Mouse (Mus musculus): ENCODE data around the gene Nfia.

DNA sequence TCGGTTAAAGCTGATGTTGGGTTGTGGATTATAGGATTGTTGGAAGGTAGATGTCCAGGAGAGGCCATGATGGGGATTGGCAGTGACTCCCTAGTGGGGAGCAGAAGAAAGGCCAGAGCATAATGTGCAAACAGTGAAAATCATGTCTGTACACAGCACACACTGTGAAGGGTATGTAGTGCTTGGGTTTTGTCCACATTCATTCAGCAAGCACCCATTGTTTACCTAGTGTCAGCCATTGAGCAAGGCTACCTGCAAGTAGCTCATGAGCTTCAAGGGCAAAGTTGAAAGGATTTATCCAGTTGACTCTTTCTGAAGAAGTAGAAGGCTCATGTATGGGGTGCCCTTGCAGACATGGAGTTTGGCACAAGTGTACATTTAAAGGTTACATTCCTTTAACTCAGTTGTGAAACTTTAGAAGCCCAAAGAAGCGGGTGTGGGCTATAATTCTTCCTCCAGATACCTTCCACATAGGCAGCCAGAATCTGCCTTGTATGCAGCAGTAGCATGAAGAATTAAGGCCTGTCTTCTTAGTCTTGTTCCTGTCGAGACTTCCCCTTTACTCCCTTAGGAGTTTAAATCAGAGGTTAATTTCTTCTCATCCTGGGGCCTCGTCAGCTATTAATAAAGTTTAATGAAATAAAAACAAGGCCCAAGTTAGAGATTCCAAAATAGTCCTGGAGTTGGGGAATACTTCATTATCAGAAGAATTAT lies 37.2 kb downstream of the Nfia start:
- no peak for TF ChIP-seq POLR2A (IDR thresholded peaks at IDR 0.05; ENCODE audit: borderline replicate concordance, insufficient read depth, low read length)
- no peak for TF ChIP-seq CTCF (IDR thresholded peaks at IDR 0.05; ENCODE audit: borderline replicate concordance, insufficient read depth, low read depth, low read length)
